Mouse (Mus musculus) right cerebral cortex, postnatal 36 days (tissue): Measurements from ENCODE around the gene Tmem60.

Experiments
- DNase-seq, 2 experiments: peaks; one replicate each; pipeline ENCODE4 v3.0.0; 2022; ENCODE audit warnings: low spot score in 2 of 2, mixed read lengths in 1 of 2

The Tmem60 gene

GRCm38 (mm10) chr5:20906191-20906590, 24.2 kb downstream of the Tmem60 start:
- no peak for DNase-seq

GRCm38 (mm10) chr5:20911741-20912140, 29.8 kb downstream of the Tmem60 start:
- DNase-seq = no peak

GRCm38 (mm10) chr5:20913372-20914275, 31.6 kb downstream of the Tmem60 start:
- DNase-seq = peak; percentile 41 to 45

- no peak for DNase-seq
Observed at GRCm38 (mm10) chr5:20918967-20919366, 37.0 kb downstream of the Tmem60 start.

GRCm38 (mm10) chr5:20919566-20919965, 37.6 kb downstream of the Tmem60 start:
- no peak for DNase-seq

- DNase-seq = no peak
Observed at GRCm38 (mm10) chr5:20924608-20925007, 42.6 kb downstream of the Tmem60 start.

- no peak for DNase-seq
Observed at GRCm38 (mm10) chr5:20925451-20925850, 43.5 kb downstream of the Tmem60 start.

GRCm38 (mm10) chr5:20929669-20930151, 47.7 kb downstream of the Tmem60 start:
- DNase-seq = no peak

GRCm38 (mm10) chr5:20930430-20930829, 48.4 kb downstream of the Tmem60 start:
- DNase-seq = no peak

GRCm38 (mm10) chr5:20931300-20931699, 49.3 kb downstream of the Tmem60 start:
- no peak for DNase-seq

- DNase-seq = no peak
Observed at GRCm38 (mm10) chr5:20932585-20932984, 50.6 kb downstream of the Tmem60 start.

GRCm38 (mm10) chr5:20935934-20936333, 53.9 kb downstream of the Tmem60 start:
- no peak for DNase-seq
